In the genomic region with DNA sequence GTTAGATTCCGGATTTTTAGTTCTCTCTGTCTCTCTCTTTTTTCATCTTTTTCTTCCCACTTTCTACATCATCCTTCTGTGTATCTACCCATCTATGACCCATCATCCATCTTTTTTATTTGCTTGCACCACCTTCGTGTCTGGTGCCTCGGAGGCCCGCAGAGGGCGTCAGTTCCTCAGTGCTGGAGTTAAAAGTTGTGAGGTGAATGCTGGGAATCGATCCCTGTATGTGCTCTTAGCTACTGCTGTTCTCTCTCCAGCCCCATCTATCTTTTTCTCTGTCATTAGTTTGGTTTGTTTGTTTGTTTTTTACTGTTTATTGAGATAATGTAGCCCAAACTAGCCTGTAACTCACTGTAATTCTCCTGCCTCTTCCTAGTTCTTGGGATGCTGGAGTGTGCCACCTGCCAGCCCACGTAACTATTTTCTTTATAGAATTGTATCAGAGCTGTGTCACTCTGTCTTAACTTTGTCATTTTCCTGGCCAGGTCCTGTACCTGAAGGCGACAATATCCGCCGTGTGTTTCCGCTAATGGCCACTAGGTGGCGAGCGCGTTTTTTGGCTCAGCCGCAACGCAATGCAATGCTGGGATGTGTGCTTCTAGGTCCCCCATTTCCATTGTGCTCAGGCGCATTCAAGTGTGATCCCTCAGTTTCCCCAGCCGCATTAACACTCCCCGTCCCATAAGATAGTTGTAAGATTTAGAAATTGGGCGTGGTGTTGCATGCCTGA, we compare ENCODE assay signal across 7 mouse cellular contexts. TPM values are rescaled to one million over a fixed set of nuclear protein-coding genes. Genes with fewer than 3 reads are reported as not detected.
DNase-seq lines count a peak whose midpoint lies in the region; ATAC-seq lines count a peak whose summit lies in the region.

No protein-coding gene starts in this region.

- peak overlapping the region; percentile 82 for H3K4me3 ChIP-seq in intestine, embryonic 16.5 days (ENCODE audit: low read length)

- H3K4me2 ChIP-seq in intestine, embryonic 16.5 days (ENCODE audit: low read depth, low read length) = peak overlapping the region; percentile 43

- peaks cover 8% of the 10 kb centered on the region for H3K4me1 ChIP-seq in intestine, embryonic 16.5 days (ENCODE audit: control insufficient read depth, insufficient read depth, low read length)

- peak; percentile 49 for ATAC-seq in intestine, embryonic 16.5 days

- peaks cover 13% of the 10 kb centered on the region for H3K36me3 ChIP-seq in intestine, embryonic 16.5 days (ENCODE audit: control insufficient read depth, insufficient read depth, low read length)

- H3K9ac ChIP-seq in intestine, embryonic 16.5 days (ENCODE audit: low read depth, low read length) = peak overlapping the region; percentile 69

- intact Hi-C loops in left cerebral cortex, postnatal 25 days (cut with DNase I) = loop anchor here (1.0 to 5.0 kb wide), 6 partner anchors 25 to 564 kb away; a partner anchor contains a TSS

- H3K27ac ChIP-seq in intestine, embryonic 16.5 days (ENCODE audit: low read length) = peak overlapping the region; percentile 81

- WGBS in intestine, embryonic 16.5 days = under 1% methylated on average over 20 of the region's 20 CpGs

- DNase-seq in adrenal gland, adult 2 months = peak; percentile 87
- peak; percentile 93 for DNase-seq in embryo, embryonic 10.5 days (ENCODE audit: low spot score)
- DNase-seq in gastrocnemius, postnatal 4 days (ENCODE audit: low spot score in 2 of 2) = peak; percentile 66 to 83
- DNase-seq in left cerebral cortex, postnatal 25 days (ENCODE audit: low spot score in 2 of 2) = peak; percentile 85 to 86
- peak; percentile 85 for DNase-seq in mesoderm, embryonic 11.5 days (ENCODE audit: low read depth, low spot score)
- DNase-seq in skeletal muscle tissue, adult 2 months (ENCODE audit: low read depth, low spot score) = peak; percentile 65

- peaks cover 6% of the 10 kb centered on the region; the same call in 1 of the 2 replicates for H3K27me3 ChIP-seq in intestine, embryonic 16.5 days (replicated peaks; ENCODE audit: control insufficient read depth, insufficient read depth, low read length)

- H3K9me3 ChIP-seq in intestine, embryonic 16.5 days (ENCODE audit: control insufficient read depth, low read length) = no peaks in the 10 kb centered on the region

RNA-seq across cellular contexts. Expression of a gene that starts 0.6 kb away (rescaled TPM):
- total RNA-seq in adrenal gland, adult 2 months (2021) = 1,000 to 10,000 TPM; 1,392 to 1,465 TPM
- polyA plus RNA-seq in adrenal gland, adult 2 months (2012; rRNA removed) = 4,067 and 4,322 TPM in 2 replicates
- 1,000 to 10,000 TPM; 1,846 to 1,982 TPM for total RNA-seq in gastrocnemius, postnatal 4 days (2021)
- 4,291 and 4,407 TPM in 2 replicates for polyA plus RNA-seq in intestine, embryonic 16.5 days (2015; fragmentation: Nextera tagmentation; extraction: Ambion mirVana)
- total RNA-seq in left cerebral cortex, postnatal 25 days (2021) = 100 to 1,000 TPM; 550 to 570 TPM

RNA-seq across cellular contexts. Expression of a gene that starts 5.3 kb away (rescaled TPM):
- under 1 TPM in 1 of 2 experiments, not detected in 1; 0.10 TPM for total RNA-seq in adrenal gland, adult 2 months (2021)
- polyA plus RNA-seq in adrenal gland, adult 2 months (2012; rRNA removed) = 0.12 and 0.26 TPM in 2 replicates
- total RNA-seq in gastrocnemius, postnatal 4 days (2021) = not detected
- 0.31 and 0.32 TPM in 2 replicates for polyA plus RNA-seq in intestine, embryonic 16.5 days (2015; fragmentation: Nextera tagmentation; extraction: Ambion mirVana)
- total RNA-seq in left cerebral cortex, postnatal 25 days (2021) = 10 to 100 TPM in 1 of 2 experiments, 1 to 10 TPM in 1; 8.2 to 10.9 TPM

RNA-seq across cellular contexts. Expression of a gene that starts 7.9 kb away (rescaled TPM):
- 10 to 100 TPM; 30.7 to 35.6 TPM for total RNA-seq in adrenal gland, adult 2 months (2021)
- polyA plus RNA-seq in adrenal gland, adult 2 months (2012; rRNA removed) = 100 and 105 TPM in 2 replicates
- total RNA-seq in gastrocnemius, postnatal 4 days (2021) = 10 to 100 TPM; 36.1 to 38.1 TPM
- polyA plus RNA-seq in intestine, embryonic 16.5 days (2015; fragmentation: Nextera tagmentation; extraction: Ambion mirVana) = 32.6 and 34.3 TPM in 2 replicates
- total RNA-seq in left cerebral cortex, postnatal 25 days (2021) = 10 to 100 TPM; 71.2 to 80.7 TPM

RNA-seq across cellular contexts. Expression of a gene that starts 24.1 kb away (rescaled TPM):
- 10 to 100 TPM; 65.0 TPM for total RNA-seq in adrenal gland, adult 2 months (2021)
- 52.5 and 58.3 TPM in 2 replicates for polyA plus RNA-seq in adrenal gland, adult 2 months (2012; rRNA removed)
- 10 to 100 TPM; 37.5 to 40.1 TPM for total RNA-seq in gastrocnemius, postnatal 4 days (2021)
- 79.3 and 90.1 TPM in 2 replicates for polyA plus RNA-seq in intestine, embryonic 16.5 days (2015; fragmentation: Nextera tagmentation; extraction: Ambion mirVana)
- total RNA-seq in left cerebral cortex, postnatal 25 days (2021) = 10 to 100 TPM; 88.0 to 95.9 TPM

RNA-seq across cellular contexts. Expression of a gene that starts 34.8 kb away (rescaled TPM):
- total RNA-seq in adrenal gland, adult 2 months (2021) = 1 to 10 TPM; 1.6 to 5.0 TPM
- polyA plus RNA-seq in adrenal gland, adult 2 months (2012; rRNA removed) = 10.0 and 12.9 TPM in 2 replicates
- 1 to 10 TPM; 1.7 to 1.8 TPM for total RNA-seq in gastrocnemius, postnatal 4 days (2021)
- polyA plus RNA-seq in intestine, embryonic 16.5 days (2015; fragmentation: Nextera tagmentation; extraction: Ambion mirVana) = 1.0 and 1.2 TPM in 2 replicates
- total RNA-seq in left cerebral cortex, postnatal 25 days (2021) = 10 to 100 TPM; 19.1 to 20.9 TPM

Comparison
In these comparisons a context has a peak if more than half of its experiments do, and no peak if none do; other contexts are left out.
1. Peak in every context shown above with its lines: DNase-seq, ATAC-seq, H3K4me3 ChIP-seq and H3K27ac ChIP-seq.
2. RNA of a gene that starts 5.3 kb away (total RNA-seq): 8.2 to 10.9 TPM in left cerebral cortex, postnatal 25 days; 0.10 TPM in adrenal gland, adult 2 months and not detected in gastrocnemius, postnatal 4 days; every median in the first group is over 4 times any median in the second.